Mouse (Mus musculus) neural tube, embryonic 14.5 days (tissue): ENCODE results near the gene Mef2c. TPM values are rescaled to one million over a fixed set of nuclear protein-coding genes. Genes with fewer than 3 reads are reported as not detected.

Source experiments
- ATAC-seq: fragments of 200-750 bp; cut with Nextera tagmentation; 2 replicates; pipeline ENCODE4 v1.8.0; 2017; ENCODE audit warnings: low read depth, mild to moderate bottlenecking, moderate TSS enrichment, moderate library complexity
- H3K27ac ChIP-seq: fragments of 300-500 bp; sonication (generic); 2 replicates; pipeline ENCODE4 v1.5.1; 2014; ENCODE audit warnings: low read depth, mild to moderate bottlenecking, control low read depth, low read length, moderate library complexity, mixed read lengths
- H3K27me3 ChIP-seq: fragments of 300-500 bp; sonication (generic); 2 replicates; pipeline ENCODE4 v1.6.1; 2014; ENCODE audit warnings: low read length; ENCODE audit not compliant: control insufficient read depth, insufficient read depth
- H3K36me3 ChIP-seq: fragments of 300-500 bp; sonication (generic); 2 replicates; pipeline ENCODE4 v1.6.1; 2014; ENCODE audit warnings: low read length, mixed read lengths; ENCODE audit not compliant: control insufficient read depth, insufficient read depth
- H3K4me1 ChIP-seq: fragments of 300-500 bp; sonication (generic); 2 replicates; pipeline ENCODE4 v1.6.1; 2014; ENCODE audit warnings: low read length; ENCODE audit not compliant: control insufficient read depth, insufficient read depth
- H3K4me2 ChIP-seq: fragments of 300-500 bp; sonication (generic); 2 replicates; pipeline ENCODE4 v1.6.1; 2014; ENCODE audit warnings: mild to moderate bottlenecking, low read depth, low read length, control low read depth
- H3K4me3 ChIP-seq: fragments of 300-500 bp; sonication (generic); 2 replicates; pipeline ENCODE4 v1.5.1; 2014; ENCODE audit warnings: low read depth, low read length, control low read depth, mixed read lengths
- H3K9ac ChIP-seq: fragments of 300-500 bp; sonication (generic); replicated peaks from 2 replicates; pipeline ENCODE4 v1.6.1; 2014; ENCODE audit warnings: low read depth, mild to moderate bottlenecking, control low read depth, low read length, mixed read lengths
- H3K9me3 ChIP-seq: fragments of 300-500 bp; sonication (generic); 2 replicates; pipeline ENCODE4 v1.6.1; 2016; ENCODE audit warnings: low read length; ENCODE audit not compliant: control insufficient read depth
- WGBS: fragments of 180-500 bp; shearing (Covaris S2); extraction: QIAGEN DNeasy Blood & Tissue Kit; methylation state at CpG from one replicate; pipeline ENCODE4 v1.1.7; 2014; 5-methylcytosine and 5-hydroxymethylcytosine counted together
- polyA plus RNA-seq: library from polyadenylated mRNA; unstranded; fragments of >200 nt; fragmentation: Nextera tagmentation; extraction: Ambion mirVana; gene quantifications from 2 replicates; pipeline ENCODE4 v1.2.1, GENCODE M21; 2014

The Mef2c gene
- polyA plus RNA-seq, 1 experiment from 2014 or later: 32.4 TPM

GRCm38 (mm10) chr13:83520807-83521206, 17.0 kb downstream of the Mef2c start:
- Histone ChIP-seq H3K27me3 (no peaks in the 10 kb centered on the region), H3K9ac (no peak overlapping the region), H3K4me1 (no peaks in the 10 kb centered on the region), H3K27ac (no peak overlapping the region), H3K36me3 (no peaks in the 10 kb centered on the region), H3K4me2 (no peak overlapping the region), H3K9me3 (no peaks in the 10 kb centered on the region), H3K4me3 (no peak overlapping the region)
- 70% methylated on average over 4 of the region's 4 CpGs for WGBS
- ATAC-seq: no peak

GRCm38 (mm10) chr13:83523232-83523969, 19.6 kb downstream of the Mef2c start:
- Histone ChIP-seq H3K9ac (peak overlapping the region; percentile 62), H3K4me1 (no peaks in the 10 kb centered on the region), H3K27me3 (no peaks in the 10 kb centered on the region), H3K27ac (no peak overlapping the region; the same call in 1 of the 2 replicates), H3K9me3 (no peaks in the 10 kb centered on the region), H3K36me3 (no peaks in the 10 kb centered on the region), H3K4me3 (peak overlapping the region; percentile 59), H3K4me2 (peak overlapping the region; percentile 90)
- ATAC-seq: peak; percentile 78
- WGBS: 3% methylated on average over 35 of the region's 35 CpGs

DNA sequence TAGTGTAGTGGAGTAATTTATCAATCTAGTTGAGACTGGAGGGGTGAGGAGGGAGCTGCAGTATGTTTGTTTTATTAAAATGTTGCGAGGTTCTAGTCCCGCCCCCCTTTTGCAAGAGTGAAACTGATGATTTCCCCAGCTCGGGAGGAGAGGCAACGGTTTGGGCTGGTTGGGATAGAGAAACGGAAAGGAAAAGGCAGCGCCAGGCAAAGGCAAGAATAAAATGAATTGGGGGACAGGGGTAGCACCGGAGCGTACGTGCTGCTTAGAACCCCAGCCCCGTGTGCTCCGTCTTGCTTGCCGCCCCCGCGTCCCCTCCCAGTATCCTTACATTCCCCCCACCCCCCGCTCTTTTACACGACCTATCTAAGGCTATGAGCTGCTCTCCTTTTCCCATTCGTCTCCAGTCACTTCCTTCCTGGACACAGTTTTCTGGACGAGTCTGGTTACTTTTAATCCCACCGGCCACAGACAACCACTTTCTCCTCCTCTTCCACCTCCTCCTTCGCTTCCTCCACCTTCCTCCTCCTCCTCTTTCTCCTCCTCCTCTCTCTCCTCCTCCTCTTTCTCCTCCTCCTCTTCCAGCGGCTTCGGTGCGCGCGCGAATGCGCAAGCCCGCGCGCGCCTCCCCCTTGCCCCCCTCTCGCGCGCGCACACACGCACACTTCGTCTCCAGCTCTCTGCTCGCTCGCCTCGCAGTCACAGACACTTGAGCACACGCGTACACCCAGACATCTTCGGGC, 20.5 kb downstream of the Mef2c start:
- Histone ChIP-seq H3K36me3 (no peaks in the 10 kb centered on the region), H3K27me3 (no peaks in the 10 kb centered on the region), H3K4me2 (peak overlapping the region; percentile 90), H3K27ac (peak overlapping the region; percentile 73), H3K4me1 (no peaks in the 10 kb centered on the region), H3K4me3 (peak overlapping the region; percentile 59), H3K9ac (peak overlapping the region; percentile 62), H3K9me3 (no peaks in the 10 kb centered on the region)
- peak; percentile 87 for ATAC-seq
- 2% methylated on average over 38 of the region's 43 CpGs for WGBS

DNA sequence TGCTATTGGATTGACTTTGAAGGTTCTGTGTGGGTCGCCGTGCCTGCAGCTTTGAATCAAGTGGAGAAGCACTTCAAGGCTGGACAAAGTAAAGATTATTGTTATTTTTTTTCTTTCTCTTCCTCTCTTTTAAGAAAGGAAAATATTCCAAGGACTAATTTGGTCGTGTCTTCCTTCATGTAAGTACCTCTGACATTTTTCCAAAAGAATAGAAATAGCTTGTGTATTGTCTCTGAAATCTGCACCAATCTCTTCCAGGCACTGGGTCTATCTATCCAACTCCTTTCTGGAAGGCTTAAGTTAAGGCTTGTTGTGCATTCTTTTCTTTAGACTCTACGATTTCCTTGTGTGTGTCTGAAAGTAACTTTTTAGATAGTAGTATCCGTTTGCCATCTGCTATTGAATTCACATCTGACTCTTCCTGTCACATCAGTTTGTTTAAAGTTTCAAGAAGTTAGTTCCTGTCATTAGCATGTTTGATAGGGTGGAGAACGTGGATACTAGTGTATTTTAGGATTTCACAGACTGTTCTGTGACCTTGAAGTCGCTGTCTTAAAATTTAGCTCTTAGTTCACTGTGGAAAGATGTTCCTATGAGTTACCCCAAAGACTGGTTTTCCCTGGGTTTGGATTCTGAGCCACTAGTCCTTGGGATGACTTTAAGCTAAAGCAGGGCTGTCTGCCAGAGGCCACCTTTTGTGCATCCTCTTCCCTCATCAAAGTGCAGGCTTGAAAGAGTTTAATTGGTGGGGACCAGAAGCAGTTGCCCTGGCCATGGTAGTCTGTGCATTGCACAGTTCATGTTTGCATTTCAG, 21.3 kb downstream of the Mef2c start:
- Histone ChIP-seq H3K9me3 (no peaks in the 10 kb centered on the region), H3K4me2 (peak overlapping the region; percentile 90), H3K4me1 (no peaks in the 10 kb centered on the region), H3K9ac (no peak overlapping the region; the same call in 1 of the 2 replicates), H3K27me3 (no peaks in the 10 kb centered on the region), H3K27ac (no peak overlapping the region), H3K4me3 (peak overlapping the region; percentile 59), H3K36me3 (no peaks in the 10 kb centered on the region)
- 20% methylated on average over 7 of the region's 7 CpGs for WGBS
- no peak for ATAC-seq

DNA sequence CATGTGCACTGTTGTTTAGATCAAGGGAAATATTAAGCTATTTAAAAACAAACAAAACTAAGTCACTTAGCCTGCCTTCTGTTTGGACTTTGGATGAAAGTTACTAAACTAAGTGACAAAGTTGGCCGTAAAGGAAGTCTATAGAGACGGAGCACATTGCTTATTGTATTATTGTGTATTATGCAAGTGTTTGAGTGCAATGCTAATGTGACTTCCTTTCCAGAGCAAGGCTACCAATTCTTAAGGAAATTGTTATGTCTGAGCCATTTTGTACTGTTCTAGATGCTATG, 21.8 kb downstream of the Mef2c start:
- ATAC-seq: no peak
- no peak overlapping the region; the same call in 1 of the 2 replicates for H3K9ac ChIP-seq
- H3K27me3 ChIP-seq: no peaks in the 10 kb centered on the region

GRCm38 (mm10) chr13:83526066-83526465, 22.2 kb downstream of the Mef2c start:
- no peak overlapping the region for H3K9ac ChIP-seq
- peak overlapping the region; percentile 59 for H3K4me3 ChIP-seq
- no peaks in the 10 kb centered on the region for H3K9me3 ChIP-seq
- WGBS: 39% methylated on average over 6 of the region's 6 CpGs
- no peak overlapping the region for H3K4me2 ChIP-seq
- no peaks in the 10 kb centered on the region for H3K27me3 ChIP-seq
- no peak overlapping the region for H3K27ac ChIP-seq
- no peaks in the 10 kb centered on the region for H3K36me3 ChIP-seq
- no peak for ATAC-seq
- H3K4me1 ChIP-seq: no peaks in the 10 kb centered on the region

More for the DNA sequence above, 21.8 kb downstream of the Mef2c start:
- 73% methylated on average over 2 of the region's 2 CpGs for WGBS
- Histone ChIP-seq H3K4me1 (no peaks in the 10 kb centered on the region), H3K4me3 (peak overlapping the region; percentile 59), H3K36me3 (no peaks in the 10 kb centered on the region), H3K4me2 (peak overlapping the region; percentile 90), H3K27ac (no peak overlapping the region), H3K9me3 (no peaks in the 10 kb centered on the region)

DNA sequence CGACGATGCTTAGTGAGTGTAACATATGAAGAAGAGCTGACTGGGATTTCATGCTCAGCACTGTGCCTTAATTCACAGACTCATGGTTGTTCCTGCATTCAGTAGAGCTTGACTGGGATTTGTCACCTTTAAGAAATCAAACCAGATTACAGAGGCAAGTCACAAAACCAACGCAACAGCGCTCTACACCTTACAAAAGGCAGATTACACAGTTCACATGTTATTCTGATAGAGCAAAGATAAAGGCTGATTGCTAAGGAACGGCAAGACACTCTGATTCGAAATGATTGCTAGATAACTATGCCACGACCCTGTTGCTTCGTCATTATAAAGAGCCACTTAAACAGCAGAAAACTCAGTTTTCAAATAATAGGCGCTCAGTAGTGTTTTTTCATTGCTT, 24.1 kb downstream of the Mef2c start:
- Histone ChIP-seq H3K9ac (no peak overlapping the region), H3K27ac (no peak overlapping the region), H3K4me2 (no peak overlapping the region), H3K27me3 (no peaks in the 10 kb centered on the region), H3K36me3 (no peaks in the 10 kb centered on the region), H3K9me3 (no peaks in the 10 kb centered on the region), H3K4me3 (no peak overlapping the region), H3K4me1 (no peaks in the 10 kb centered on the region)
- no peak for ATAC-seq
- WGBS: 70% methylated on average over 9 of the region's 9 CpGs

- Histone ChIP-seq H3K4me2 (peak overlapping the region; percentile 2; the same call in 1 of the 2 replicates), H3K4me1 (no peaks in the 10 kb centered on the region), H3K9ac (no peak overlapping the region), H3K27me3 (no peaks in the 10 kb centered on the region), H3K27ac (no peak overlapping the region), H3K4me3 (no peak overlapping the region), H3K9me3 (no peaks in the 10 kb centered on the region), H3K36me3 (no peaks in the 10 kb centered on the region)
- ATAC-seq: no peak
- 77% methylated on average over 8 of the region's 8 CpGs for WGBS
These were observed 26.0 kb downstream of the Mef2c start for GRCm38 (mm10) chr13:83529729-83530314.
